Mouse (Mus musculus): ENCODE data around the gene 2210010C04Rik. TPM values are rescaled to one million over a fixed set of nuclear protein-coding genes. Genes with fewer than 3 reads are reported as not detected.

The 2210010C04Rik gene
- polyA plus RNA-seq, 1 experiment from 2014 or later, result not detected

Other genes starting within 250 kb of the 2210010C04Rik start
- not detected in 2 replicates for gene Moxd2, start 148.0 kb downstream of the 2210010C04Rik start, polyA plus RNA-seq (2015; fragmentation: Nextera tagmentation; extraction: Ambion mirVana)
- gene Prss58, start 135.1 kb downstream of the 2210010C04Rik start, polyA plus RNA-seq (2015; fragmentation: Nextera tagmentation; extraction: Ambion mirVana), result not detected in 2 replicates
- not detected in 2 replicates for gene 1700074P13Rik, start 95.0 kb downstream of the 2210010C04Rik start, polyA plus RNA-seq (2015; fragmentation: Nextera tagmentation; extraction: Ambion mirVana)
- gene Gm4744, start 83.6 kb downstream of the 2210010C04Rik start, polyA plus RNA-seq (2015; fragmentation: Nextera tagmentation; extraction: Ambion mirVana), result not detected in 2 replicates
- gene 1810009J06Rik, start 70.8 kb downstream of the 2210010C04Rik start, polyA plus RNA-seq (2015; fragmentation: Nextera tagmentation; extraction: Ambion mirVana), result not detected in 2 replicates
- gene Gm2663, start 36.0 kb downstream of the 2210010C04Rik start, polyA plus RNA-seq (2015; fragmentation: Nextera tagmentation; extraction: Ambion mirVana), result not detected in 2 replicates